Mouse (Mus musculus) cerebellum, postnatal 4 days (tissue): ENCODE data around the gene Card19.
A peak's percentile ranks its signal among the peaks of the same experiment; 100 is the strongest.

ENCODE experiments used
- DNase-seq, 2 experiments: peaks; one replicate each; pipeline ENCODE4 v3.0.0; 2022; ENCODE audit warnings: low spot score in 2 of 2, mixed read lengths in 1 of 2

Gene Card19

GRCm38 (mm10) chr13:49194811-49195210 is 21.0 kb downstream of the Card19 start:
- no peak for DNase-seq

GRCm38 (mm10) chr13:49193650-49194049 is 22.2 kb downstream of the Card19 start:
- DNase-seq: no peak

- no peak for DNase-seq
Measured at GRCm38 (mm10) chr13:49192156-49192855, 23.5 kb downstream of the Card19 start.

- DNase-seq: no peak
Measured at GRCm38 (mm10) chr13:49191673-49192035, 24.2 kb downstream of the Card19 start.

GRCm38 (mm10) chr13:49190876-49191672 is 24.8 kb downstream of the Card19 start:
- DNase-seq: no peak

GRCm38 (mm10) chr13:49189970-49190870 is 25.6 kb downstream of the Card19 start:
- DNase-seq: no peak

GRCm38 (mm10) chr13:49188966-49189360 is 26.9 kb downstream of the Card19 start:
- DNase-seq: no peak

GRCm38 (mm10) chr13:49188219-49188965 is 27.4 kb downstream of the Card19 start:
- no peak for DNase-seq

- DNase-seq: peak; percentile 56 to 76
Measured at GRCm38 (mm10) chr13:49187288-49188218, 28.3 kb downstream of the Card19 start, which contains the start of gene Ninj1. Ninj1 (plus strand) TSS chr13:49187485.

- no peak for DNase-seq
Measured at GRCm38 (mm10) chr13:49186798-49187287, 29.0 kb downstream of the Card19 start.

- no peak for DNase-seq
Measured at GRCm38 (mm10) chr13:49183646-49184045, 32.2 kb downstream of the Card19 start.

- DNase-seq: no peak
Measured at GRCm38 (mm10) chr13:49183161-49183560, 32.7 kb downstream of the Card19 start.

- peak in 1 of 2 experiments; percentile 41 for DNase-seq
Measured at GRCm38 (mm10) chr13:49181411-49181984, 34.3 kb downstream of the Card19 start.

- DNase-seq: no peak
Measured at GRCm38 (mm10) chr13:49180691-49181090, 35.1 kb downstream of the Card19 start.

- no peak for DNase-seq
Measured at GRCm38 (mm10) chr13:49180274-49180673, 35.6 kb downstream of the Card19 start.

- peak; percentile 46 to 82 for DNase-seq
Measured at GRCm38 (mm10) chr13:49178839-49179585, 36.8 kb downstream of the Card19 start.

- DNase-seq: no peak
Measured at GRCm38 (mm10) chr13:49175509-49175908, 40.3 kb downstream of the Card19 start.

GRCm38 (mm10) chr13:49172971-49173596 is 42.8 kb downstream of the Card19 start:
- peak; percentile 89 to 94 for DNase-seq
